Mouse (Mus musculus): ENCODE data around the gene Cpsf6.

Gene Cpsf6

GRCm38 (mm10) chr10:117335649-117336048 is 44.2 kb downstream of the Cpsf6 start:
- in situ Hi-C loops (cut with MseI, MboI) = no loop called here

- in situ Hi-C loops (cut with MseI, MboI) = no loop called here
Measured at GRCm38 (mm10) chr10:117330521-117330920, 49.3 kb downstream of the Cpsf6 start.

GRCm38 (mm10) chr10:117323782-117324181 is 56.0 kb downstream of the Cpsf6 start:
- in situ Hi-C loops (cut with MseI, MboI) = loop anchor here in 1 of 2 experiments (10.0 kb wide), 1 partner anchor 89 kb away; the partner anchor contains the start of gene 9530003J23Rik

GRCm38 (mm10) chr10:117322630-117323029 is 57.2 kb downstream of the Cpsf6 start:
- in situ Hi-C loops (cut with MseI, MboI) = loop anchor here in 1 of 2 experiments (10.0 kb wide), 1 partner anchor 88 kb away; the partner anchor contains the start of gene 9530003J23Rik

- in situ Hi-C loops (cut with MseI, MboI) = loop anchor here in 1 of 2 experiments (10.0 kb wide), 1 partner anchor 86 kb away; the partner anchor contains the start of gene 9530003J23Rik
Measured at GRCm38 (mm10) chr10:117320571-117320981, 59.2 kb downstream of the Cpsf6 start.

GRCm38 (mm10) chr10:117316391-117316790 is 63.4 kb downstream of the Cpsf6 start:
- in situ Hi-C loops (cut with MseI, MboI) = no loop called here

GRCm38 (mm10) chr10:117313133-117313532 is 66.7 kb downstream of the Cpsf6 start:
- in situ Hi-C loops (cut with MseI, MboI) = no loop called here

- in situ Hi-C loops (cut with MseI, MboI) = no loop called here
Measured at GRCm38 (mm10) chr10:117312168-117312567, 67.6 kb downstream of the Cpsf6 start.

GRCm38 (mm10) chr10:117304371-117304770 is 75.4 kb downstream of the Cpsf6 start:
- in situ Hi-C loops (cut with MseI, MboI) = no loop called here

- in situ Hi-C loops (cut with MseI, MboI) = no loop called here
Measured at GRCm38 (mm10) chr10:117301688-117302087, 78.1 kb downstream of the Cpsf6 start.

GRCm38 (mm10) chr10:117299901-117300520 is 79.8 kb downstream of the Cpsf6 start:
- in situ Hi-C loops (cut with MseI, MboI) = no loop called here

GRCm38 (mm10) chr10:117299106-117299505 is 80.7 kb downstream of the Cpsf6 start:
- in situ Hi-C loops (cut with MseI, MboI) = no loop called here

- in situ Hi-C loops (cut with MseI, MboI) = no loop called here
Measured at GRCm38 (mm10) chr10:117298336-117298735, 81.5 kb downstream of the Cpsf6 start.

Measured in mouse trophoblast stem cell (cell line).